Mouse (Mus musculus): ENCODE measurements around the gene Gm12184. TPM values are rescaled to one million over a fixed set of nuclear protein-coding genes. Genes with fewer than 3 reads are reported as not detected.

Gm12184 gene
- polyA plus RNA-seq, 1 experiment = 13.2 TPM

DNA sequence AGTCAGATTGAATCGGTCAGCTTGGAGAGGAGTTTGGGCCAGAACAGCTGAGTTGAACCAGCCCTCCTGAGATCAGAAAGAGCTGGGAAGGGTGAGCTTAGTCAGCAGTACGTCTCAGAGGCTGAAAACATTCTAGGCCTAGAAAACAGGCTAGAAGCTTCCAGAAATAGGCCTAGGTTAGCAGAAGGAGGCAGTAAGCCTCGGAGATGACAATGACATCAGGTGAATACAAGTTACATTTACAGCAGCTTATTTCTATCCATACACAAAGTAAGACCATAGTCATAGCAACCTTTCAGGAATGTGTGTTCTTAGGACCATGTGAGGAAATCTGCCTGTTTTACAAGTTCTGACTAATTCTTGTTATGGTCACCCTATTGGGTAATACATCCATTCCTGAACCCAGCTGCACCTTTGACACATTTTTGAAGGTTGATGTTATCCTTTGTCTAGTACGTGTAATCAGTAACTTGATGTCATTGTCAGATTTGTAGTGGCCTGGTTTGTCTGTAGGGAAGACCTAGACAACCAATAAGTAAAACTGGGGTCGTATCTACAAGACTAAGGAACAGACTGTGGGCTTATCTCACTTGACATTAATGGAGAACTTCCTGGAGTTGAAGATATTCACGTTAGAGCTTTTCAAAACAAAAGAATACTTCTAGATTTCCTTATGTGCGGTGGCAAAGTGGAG lies 6.7 kb downstream of the Gm12184 start:
- Histone ChIP-seq H3K4me3 (no peak overlapping the region), H3K27me3 (ENCODE audit: control insufficient read depth, insufficient read depth, insufficient read length) (no peaks in the 10 kb centered on the region), H3K4me2 (ENCODE audit: low read depth) (peak overlapping the region; percentile 37), H3ac (ENCODE audit: control insufficient read depth, insufficient read length) (no peak overlapping the region), H3K36me3 (ENCODE audit: control insufficient read depth, insufficient read depth) (no peaks in the 10 kb centered on the region), H3K79me2 (ENCODE audit: control insufficient read depth, insufficient read depth) (peaks cover 18% of the 10 kb centered on the region)
- TF ChIP-seq POLR2A (IDR thresholded peaks at IDR 0.05; ENCODE audit: insufficient read length, low read depth) = no peak
- TF ChIP-seq MAX (IDR thresholded peaks at IDR 0.05; ENCODE audit: low read depth) = no peak
- no peak for TF ChIP-seq MYOD1 (IDR thresholded peaks at IDR 0.05; ENCODE audit: control insufficient read depth in 1 of 3, insufficient read length in 2 of 3, low read depth in 2 of 3)
- no peak for TF ChIP-seq REST (IDR thresholded peaks at IDR 0.05; ENCODE audit: insufficient read depth, insufficient read length)
- TF ChIP-seq MYOG (IDR thresholded peaks at IDR 0.05; ENCODE audit: control insufficient read depth in 1 of 3, insufficient read depth in 1 of 3, insufficient read length in 2 of 3, low read depth in 2 of 3) = no peak
- no peak for TF ChIP-seq E2F4 (IDR thresholded peaks at IDR 0.05; ENCODE audit: insufficient read depth)
- no peak for TF ChIP-seq SRF (IDR thresholded peaks at IDR 0.05; ENCODE audit: control insufficient read depth, insufficient read length, low read depth)
- TF ChIP-seq USF1 (IDR thresholded peaks at IDR 0.05; ENCODE audit: low read depth) = no peak

DNA sequence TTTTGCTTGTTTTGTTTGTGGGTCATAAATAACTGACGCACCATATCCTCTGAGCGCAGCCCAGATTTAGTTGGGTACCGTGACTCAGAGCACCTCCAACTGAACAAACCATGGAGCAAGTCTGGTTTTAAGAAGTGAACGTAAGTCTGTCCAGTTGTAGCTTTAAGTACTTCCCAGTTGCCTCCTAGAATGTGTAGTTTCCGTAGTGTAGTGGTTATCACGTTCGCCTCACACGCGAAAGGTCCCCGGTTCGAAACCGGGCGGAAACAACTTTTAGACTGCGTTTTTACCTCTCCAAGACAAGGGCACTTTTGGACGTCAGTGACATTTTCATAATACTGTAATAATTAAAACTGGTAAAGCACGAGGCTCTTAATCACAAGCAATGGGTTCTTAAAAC lies 8.1 kb downstream of the Gm12184 start:
- Histone ChIP-seq H3K27me3 (ENCODE audit: control insufficient read depth, insufficient read depth, insufficient read length) (no peaks in the 10 kb centered on the region), H3ac (ENCODE audit: control insufficient read depth, insufficient read length) (no peak overlapping the region), H3K4me2 (ENCODE audit: low read depth) (peak overlapping the region; percentile 91), H3K4me3 (peak overlapping the region; percentile 79), H3K36me3 (ENCODE audit: control insufficient read depth, insufficient read depth) (no peaks in the 10 kb centered on the region), H3K79me2 (ENCODE audit: control insufficient read depth, insufficient read depth) (peaks cover 31% of the 10 kb centered on the region)
- TF ChIP-seq MAX (IDR thresholded peaks at IDR 0.05; ENCODE audit: low read depth) (peak; percentile 47), POLR2AphosphoS2 (IDR thresholded peaks at IDR 0.05; ENCODE audit: insufficient read length, low read depth) (no peak)

DNA sequence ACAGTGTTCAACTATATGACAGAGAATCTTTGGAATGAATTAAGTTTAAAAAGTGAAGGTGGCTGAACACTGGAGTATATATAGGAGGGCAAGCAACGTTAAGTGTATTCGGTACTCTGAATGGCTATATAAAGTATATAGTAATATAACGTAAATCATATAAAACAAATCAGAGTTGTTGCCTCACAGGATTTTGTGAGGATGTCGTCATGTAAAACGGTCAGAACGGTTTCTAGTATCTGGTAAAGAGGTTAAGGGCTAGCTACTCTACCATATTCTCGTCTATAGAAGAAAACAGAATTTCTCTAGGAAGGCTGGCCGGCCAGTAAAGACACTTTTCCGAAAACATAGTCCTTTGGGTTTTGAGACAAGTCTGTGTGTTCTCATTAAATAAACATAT lies 8.7 kb downstream of the Gm12184 start:
- Histone ChIP-seq H3ac (ENCODE audit: control insufficient read depth, insufficient read length) (peak overlapping the region; percentile 74), H3K4me3 (peak overlapping the region; percentile 79), H3K36me3 (ENCODE audit: control insufficient read depth, insufficient read depth) (no peaks in the 10 kb centered on the region), H3K79me2 (ENCODE audit: control insufficient read depth, insufficient read depth) (peaks cover 36% of the 10 kb centered on the region), H3K27me3 (ENCODE audit: control insufficient read depth, insufficient read depth, insufficient read length) (no peaks in the 10 kb centered on the region), H3K4me2 (ENCODE audit: low read depth) (peak overlapping the region; percentile 91)
- TF ChIP-seq MYOG (IDR thresholded peaks at IDR 0.05; ENCODE audit: control insufficient read depth in 1 of 3, insufficient read depth in 1 of 3, insufficient read length in 2 of 3, low read depth in 2 of 3) (no peak), CEBPB (IDR thresholded peaks at IDR 0.05; ENCODE audit: insufficient read depth, poor library complexity, severe bottlenecking) (no peak), TCF12 (IDR thresholded peaks at IDR 0.05; ENCODE audit: insufficient read depth, poor library complexity, severe bottlenecking) (no peak), USF1 (IDR thresholded peaks at IDR 0.05; ENCODE audit: low read depth) (no peak), MAX (IDR thresholded peaks at IDR 0.05; ENCODE audit: low read depth) (no peak), POLR2AphosphoS2 (IDR thresholded peaks at IDR 0.05; ENCODE audit: insufficient read length, low read depth) (no peak), MYOD1 (IDR thresholded peaks at IDR 0.05; ENCODE audit: control insufficient read depth in 1 of 3, insufficient read length in 2 of 3, low read depth in 2 of 3) (no peak)

DNA sequence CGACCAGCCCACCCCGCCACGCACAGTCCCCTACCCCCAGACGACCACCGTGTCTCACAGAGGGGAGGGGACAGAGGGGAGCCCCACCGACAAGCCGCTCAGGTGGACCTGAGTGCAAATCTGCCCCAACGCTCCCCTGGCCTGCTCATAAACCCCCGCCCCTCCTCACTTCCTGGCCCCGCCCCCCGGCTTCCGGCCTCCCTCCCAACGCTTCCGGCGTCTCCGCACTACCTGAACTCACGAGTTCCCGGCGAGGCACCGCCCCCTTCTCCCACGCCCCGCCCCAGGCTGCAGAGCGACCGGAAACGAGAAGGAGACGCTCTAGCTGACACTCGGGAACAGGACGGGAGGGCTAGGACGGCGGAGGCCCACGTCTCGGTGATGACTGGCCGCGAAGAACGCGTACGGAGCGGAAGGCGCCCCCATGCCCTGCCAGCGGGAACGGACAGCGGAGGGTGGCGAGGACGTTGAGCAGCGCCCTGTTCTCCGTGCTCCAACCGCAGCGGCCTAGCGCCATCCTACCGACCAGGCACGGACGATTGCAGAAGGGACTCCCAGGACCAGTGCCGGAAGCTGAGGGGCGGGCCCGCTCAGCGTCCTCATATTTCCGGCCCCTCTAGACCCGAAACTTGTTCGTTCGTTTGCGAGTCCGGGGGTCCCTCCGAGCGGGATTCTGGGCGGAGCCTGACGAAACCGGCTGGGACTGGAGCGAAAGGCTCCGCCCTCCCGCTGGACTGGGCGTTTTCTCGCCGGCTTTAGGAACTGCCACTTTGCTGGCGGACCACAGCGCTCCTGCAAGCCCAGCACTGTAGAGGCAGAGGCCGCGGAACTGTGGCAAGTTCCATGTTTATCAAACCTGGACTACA lies 9.4 kb downstream of the Gm12184 start, which contains the start of gene Trim41:
TSS of gene Trim41 (minus strand) at position 554 of the 866 bp plus-strand sequence.
- TF ChIP-seq CEBPB (IDR thresholded peaks at IDR 0.05; ENCODE audit: insufficient read depth, poor library complexity, severe bottlenecking) (no peak), SRF (IDR thresholded peaks at IDR 0.05; ENCODE audit: control insufficient read depth, insufficient read length, low read depth) (peak; percentile 48), TCF3 (IDR thresholded peaks at IDR 0.05; ENCODE audit: insufficient read length, low read depth) (no peak), MYOD1 (IDR thresholded peaks at IDR 0.05; ENCODE audit: control insufficient read depth in 1 of 3, insufficient read length in 2 of 3, low read depth in 2 of 3) (peak in 1 of 3 experiments; percentile 38), E2F4 (IDR thresholded peaks at IDR 0.05; ENCODE audit: insufficient read depth) (no peak), MAX (IDR thresholded peaks at IDR 0.05; ENCODE audit: low read depth) (no peak), POLR2AphosphoS2 (IDR thresholded peaks at IDR 0.05; ENCODE audit: insufficient read length, low read depth) (peak; percentile 94), POLR2A (IDR thresholded peaks at IDR 0.05; ENCODE audit: insufficient read length, low read depth) (peak; percentile 78), USF1 (IDR thresholded peaks at IDR 0.05; ENCODE audit: low read depth) (no peak), REST (IDR thresholded peaks at IDR 0.05; ENCODE audit: insufficient read depth, insufficient read length) (peak; percentile 44), TCF12 (IDR thresholded peaks at IDR 0.05; ENCODE audit: insufficient read depth, poor library complexity, severe bottlenecking) (no peak), MYOG (IDR thresholded peaks at IDR 0.05; ENCODE audit: control insufficient read depth in 1 of 3, insufficient read depth in 1 of 3, insufficient read length in 2 of 3, low read depth in 2 of 3) (peak in 1 of 3 experiments; percentile 52)
- Histone ChIP-seq H3ac (ENCODE audit: control insufficient read depth, insufficient read length) (peak within 1 kb of the TSS; percentile 74), H3K79me2 (ENCODE audit: control insufficient read depth, insufficient read depth) (peaks cover 36% of the 10 kb centered on the region), H3K36me3 (ENCODE audit: control insufficient read depth, insufficient read depth) (peaks cover 4% of the 10 kb centered on the region), H3K4me3 (peak within 1 kb of the TSS; percentile 79), H3K27me3 (ENCODE audit: control insufficient read depth, insufficient read depth, insufficient read length) (no peaks in the 10 kb centered on the region), H3K4me2 (ENCODE audit: low read depth) (peak within 1 kb of the TSS; percentile 91)

Data from myocyte (in vitro differentiated cells).